Mouse (Mus musculus) heart, adult 2 months (tissue): ENCODE data around the gene Nfatc3.
A peak's percentile ranks its signal among the peaks of the same experiment; 100 is the strongest.

Experiments
- CTCF ChIP-seq: fragments of 200-600 bp; IDR thresholded peaks from 2 replicates; pipeline ENCODE4 v1.8.1; 2022; ENCODE audit warnings: antibody characterized with exemption, mild to moderate bottlenecking, moderate library complexity
- EP300 ChIP-seq: fragments of 200-500 bp; IDR thresholded peaks from 2 replicates; pipeline ENCODE4 v1.6.1; 2011; ENCODE audit warnings: low read depth, low read length, control low read depth; ENCODE audit not compliant: insufficient read depth
- POLR2A ChIP-seq: fragments of 200-500 bp; IDR thresholded peaks from 2 replicates; pipeline ENCODE4 v1.6.1; 2011; ENCODE audit warnings: mild to moderate bottlenecking, low read depth, low read length, control low read depth; ENCODE audit not compliant: insufficient read depth

GRCm38 (mm10) chr8:106168356-106169016, 109.8 kb downstream of the Nfatc3 start, which contains the start of gene Slc7a6:
- TF ChIP-seq CTCF (peak; percentile 48), POLR2A (no peak; the same call in 1 of the 2 replicates), EP300 (no peak)
